Mouse (Mus musculus) R1 (cell line): ENCODE results near the gene Dock9.

ENCODE experiments used
- DNase-seq: peaks from one replicate; pipeline ENCODE4 v3.0.0-alpha.2; 2018; ENCODE audit warnings: low read depth, low spot score

The Dock9 gene

GRCm38 (mm10) chr14:121592356-121592755 is 205.3 kb downstream of the Dock9 start:
- DNase-seq, result no peak

- peak; percentile 82 for DNase-seq
Observed at GRCm38 (mm10) chr14:121589097-121589725, 208.4 kb downstream of the Dock9 start.

- peak; percentile 73 for DNase-seq
Observed at GRCm38 (mm10) chr14:121588451-121588850, 209.2 kb downstream of the Dock9 start.

GRCm38 (mm10) chr14:121585906-121586765 is 211.5 kb downstream of the Dock9 start:
- no peak for DNase-seq

- DNase-seq, result peak; percentile 71
Observed at GRCm38 (mm10) chr14:121579055-121579454, 218.6 kb downstream of the Dock9 start.

GRCm38 (mm10) chr14:121573391-121573790 is 224.2 kb downstream of the Dock9 start:
- no peak for DNase-seq

- peak; percentile 54 for DNase-seq
Observed at GRCm38 (mm10) chr14:121566794-121567201, 230.8 kb downstream of the Dock9 start.

- no peak for DNase-seq
Observed at GRCm38 (mm10) chr14:121565930-121566329, 231.7 kb downstream of the Dock9 start.

GRCm38 (mm10) chr14:121564656-121565055 is 233.0 kb downstream of the Dock9 start:
- no peak for DNase-seq

GRCm38 (mm10) chr14:121563954-121564353 is 233.7 kb downstream of the Dock9 start:
- no peak for DNase-seq

- peak; percentile 23 for DNase-seq
Observed at GRCm38 (mm10) chr14:121559026-121559425, 238.6 kb downstream of the Dock9 start.

- no peak for DNase-seq
Observed at GRCm38 (mm10) chr14:121556401-121557315, 241.0 kb downstream of the Dock9 start.

- no peak for DNase-seq
Observed at GRCm38 (mm10) chr14:121553785-121554184, 243.9 kb downstream of the Dock9 start.

- no peak for DNase-seq
Observed at GRCm38 (mm10) chr14:121552586-121552985, 245.1 kb downstream of the Dock9 start.

- DNase-seq, result no peak
Observed at GRCm38 (mm10) chr14:121549834-121550233, 247.8 kb downstream of the Dock9 start.

GRCm38 (mm10) chr14:121547745-121548144 is 249.9 kb downstream of the Dock9 start:
- DNase-seq, result peak; percentile 97

GRCm38 (mm10) chr14:121546621-121547020 is 251.0 kb downstream of the Dock9 start:
- DNase-seq, result no peak

- no peak for DNase-seq
Observed at GRCm38 (mm10) chr14:121545551-121546331, 251.9 kb downstream of the Dock9 start.

GRCm38 (mm10) chr14:121541262-121541661 is 256.4 kb downstream of the Dock9 start:
- no peak for DNase-seq

GRCm38 (mm10) chr14:121534501-121534900 is 263.1 kb downstream of the Dock9 start:
- DNase-seq, result no peak

GRCm38 (mm10) chr14:121530853-121531252 is 266.8 kb downstream of the Dock9 start:
- no peak for DNase-seq
